Mouse (Mus musculus) right cerebral cortex, postnatal 10 days (tissue): ENCODE measurements at regions not wholly inside any gene's neighbourhood (a gene's known extent, or its start where the extent isn't known, plus 50 kb on each side); places are given as distances from the start of the nearest gene placed in this dataset.
"Not testable (repeated sequence)": the region's sequence is repeated elsewhere in the genome, so short reads cannot be mapped to it uniquely, and the experiment has no call there.

ENCODE experiments used
- DNase-seq, 2 experiments: peaks; one replicate each; pipeline ENCODE4 v3.0.0; 2021; ENCODE audit warnings: low spot score in 2 of 2

DNA sequence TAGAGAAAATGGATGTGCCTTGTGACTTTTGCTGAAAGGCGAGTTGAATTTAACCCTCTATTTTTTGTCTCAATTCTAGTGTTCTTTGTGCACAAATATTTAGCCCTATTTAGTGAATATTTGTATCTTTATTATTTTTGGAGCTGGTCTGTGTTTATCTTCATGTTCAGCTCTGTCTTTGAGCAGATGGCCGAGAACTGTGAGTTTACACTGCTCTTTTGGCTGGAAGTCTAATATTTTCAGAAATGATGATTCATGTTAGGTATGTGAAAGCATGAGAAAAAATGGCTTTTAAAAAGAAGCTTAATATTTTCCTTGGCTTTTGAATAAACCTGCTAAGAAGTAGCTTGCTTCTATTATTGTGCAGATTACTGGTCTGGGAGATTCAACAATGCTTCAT lies 505.4 kb downstream of the Sema5a start:
- no peak for DNase-seq

- no peak for DNase-seq
These were observed 507.4 kb downstream of the Sema5a start for GRCm38 (mm10) chr15:32751991-32752390.

DNA sequence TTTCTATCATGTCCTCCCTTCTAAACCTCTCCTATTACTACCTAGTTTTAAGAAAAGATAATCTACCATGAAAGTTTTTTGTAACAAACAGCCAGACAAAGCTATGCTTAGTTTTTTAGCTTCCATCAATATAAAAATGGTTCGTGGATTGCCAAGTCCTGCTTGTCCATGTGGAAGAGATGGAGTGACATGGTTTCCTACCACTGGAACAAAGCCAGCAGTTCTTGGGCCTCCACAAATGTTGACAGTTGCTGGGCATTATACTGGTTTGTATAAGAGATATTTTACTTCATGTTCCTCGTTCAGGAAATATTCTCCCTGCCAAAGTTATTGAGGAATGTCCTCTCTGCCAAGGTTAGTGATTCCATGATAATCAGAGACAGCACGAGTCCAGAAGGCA lies 515.5 kb downstream of the Sema5a start:
- no peak for DNase-seq

DNA sequence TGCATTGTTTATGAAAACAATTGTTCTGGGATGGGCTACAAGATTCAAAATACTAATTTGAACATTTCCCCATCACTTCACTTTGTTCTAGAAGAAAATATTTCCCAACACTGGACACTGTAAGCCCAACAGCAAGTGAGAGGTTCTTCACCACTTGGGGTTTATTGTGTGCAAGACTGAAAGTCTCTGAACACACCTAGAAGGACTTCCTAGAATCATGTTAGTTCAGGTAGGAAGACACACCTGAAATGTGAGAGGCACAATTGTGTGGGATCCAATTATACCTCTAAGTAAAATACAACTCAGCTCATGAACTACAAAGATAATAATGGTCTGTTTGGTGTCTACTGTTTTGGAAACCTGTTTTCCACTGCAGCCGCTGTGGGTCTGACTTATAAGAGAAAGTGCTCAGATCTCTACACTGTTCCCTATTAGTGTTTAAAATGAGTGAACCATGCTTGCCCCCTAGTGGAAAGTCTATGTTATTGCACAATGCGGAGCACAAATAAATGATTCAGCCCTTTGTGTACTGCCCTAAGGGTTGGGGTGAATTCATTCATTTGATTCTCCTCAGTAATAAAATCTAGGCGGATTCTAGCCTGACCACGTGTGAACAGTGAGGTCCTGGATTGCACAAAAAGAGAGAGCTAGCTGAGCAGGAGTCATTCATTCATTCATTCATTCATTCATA lies 521.5 kb downstream of the Sema5a start:
- DNase-seq = peak; percentile 26 to 42

DNA sequence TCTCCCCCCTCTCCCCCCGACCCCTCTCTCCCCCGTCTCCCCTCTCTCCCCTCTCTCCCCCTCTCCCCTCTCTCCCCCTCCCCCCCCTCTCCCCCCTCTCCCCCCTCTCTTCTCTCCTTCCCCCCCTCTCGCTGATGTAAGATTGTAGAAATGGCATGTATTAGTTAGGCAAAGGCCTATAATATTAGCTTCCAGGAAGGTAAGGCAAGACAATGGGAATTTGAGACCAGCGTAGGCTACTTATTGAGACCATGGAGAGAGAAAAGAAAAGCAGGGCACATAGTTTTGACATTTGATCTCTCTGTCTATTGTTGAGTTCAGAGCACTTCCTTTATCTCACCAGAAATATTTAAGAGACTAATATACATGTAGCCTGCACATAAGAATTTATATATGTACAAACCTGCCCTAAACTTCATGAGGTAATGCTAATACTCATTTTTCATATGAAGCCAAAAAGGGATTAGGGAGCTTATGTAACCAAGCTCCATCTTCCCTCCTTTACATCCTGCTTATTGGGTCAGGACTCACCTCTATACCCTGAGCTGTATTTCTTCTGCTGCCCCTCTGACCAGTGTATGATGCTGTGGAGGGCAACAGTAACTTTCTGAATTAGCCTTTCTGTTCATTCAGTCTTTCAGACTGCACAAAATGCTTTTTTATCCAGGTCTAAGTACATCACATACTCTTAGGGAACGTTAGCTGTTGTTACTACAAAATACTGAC lies 522.3 kb downstream of the Sema5a start:
- no peak for DNase-seq

GRCm38 (mm10) chr15:32778226-32778598 lies 533.6 kb downstream of the Sema5a start:
- DNase-seq = not testable (repeated sequence)

- DNase-seq = peak; percentile 81 to 88
These were observed 534.1 kb downstream of the Sema5a start for GRCm38 (mm10) chr15:32778599-32779273.

DNA sequence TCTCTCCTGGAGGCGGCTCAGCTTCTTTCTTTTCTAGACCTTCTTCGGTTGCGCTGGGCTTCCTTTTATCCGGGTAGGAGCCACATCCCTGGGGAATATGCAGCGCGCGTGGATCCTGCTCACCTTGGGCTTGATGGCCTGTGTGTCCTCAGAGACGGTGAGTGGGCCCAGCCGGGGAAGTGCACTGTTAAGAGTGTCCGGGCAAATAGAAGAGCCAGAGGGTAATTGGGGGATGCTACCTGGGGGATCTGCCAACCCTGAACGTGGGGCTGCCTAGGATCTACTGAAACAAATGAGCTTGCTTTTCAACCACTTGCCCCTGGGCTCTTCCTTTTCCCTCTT lies 534.6 kb downstream of the Sema5a start:
- DNase-seq = not testable (repeated sequence)

DNA sequence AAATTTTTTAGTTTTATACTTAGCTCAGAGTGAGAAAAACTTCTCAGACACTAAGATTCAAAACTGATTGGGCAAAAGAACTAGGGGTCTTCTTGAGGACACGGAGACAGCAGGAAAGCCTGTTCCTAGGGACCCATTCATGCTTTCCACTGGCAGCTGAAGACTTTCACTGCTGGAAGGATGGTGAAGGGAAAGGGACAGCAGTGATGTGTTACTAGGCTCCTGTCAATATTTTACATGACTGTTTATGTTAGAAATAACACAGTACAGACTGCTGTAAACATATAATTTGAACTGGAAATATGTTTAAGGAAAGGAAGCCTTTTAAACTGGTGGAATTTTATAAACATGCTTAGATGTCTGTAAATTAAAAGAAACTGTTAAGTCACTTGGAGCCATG lies 537.0 kb downstream of the Sema5a start:
- not testable (repeated sequence) for DNase-seq

DNA sequence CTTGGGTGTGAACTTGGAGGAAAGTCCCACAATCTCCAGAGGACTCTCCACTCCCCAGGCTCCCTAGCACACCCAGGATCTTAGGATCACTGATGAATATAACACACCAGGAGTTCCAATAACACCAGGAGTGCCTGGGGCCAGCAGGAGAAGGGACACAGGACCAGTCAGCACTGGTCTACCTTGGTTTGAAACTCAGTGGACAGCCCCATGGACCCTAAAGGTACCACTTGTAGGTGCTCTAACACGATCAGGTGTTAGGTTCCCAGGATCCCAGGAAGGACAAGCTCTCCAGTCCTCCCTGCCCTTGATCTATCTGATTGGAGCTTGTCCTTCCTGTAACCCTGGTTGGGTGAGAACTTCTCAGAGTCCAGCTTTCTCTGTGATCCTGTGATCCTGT lies 554.6 kb downstream of the Sema5a start:
- no peak for DNase-seq

- DNase-seq = no peak
These were observed 566.4 kb downstream of the Sema5a start for GRCm38 (mm10) chr15:32810849-32811632.

- no peak for DNase-seq
These were observed 595.4 kb downstream of the Sema5a start for GRCm38 (mm10) chr15:32839966-32840365.
